Mouse (Mus musculus) granulocyte monocyte progenitor cell, adult 5-6 weeks (primary cell): ENCODE results near the gene Cacna1c. TPM values are rescaled to one million over a fixed set of nuclear protein-coding genes. Genes with fewer than 3 reads are reported as not detected.

ENCODE experiments used
- ATAC-seq: replicated peaks from 2 replicates; pipeline ENCODE4 v1.8.0; 2016; ENCODE audit warnings: mild to moderate bottlenecking, moderate TSS enrichment, inconsistent platforms; ENCODE audit not compliant: poor library complexity, severe bottlenecking
- total RNA-seq, 2 experiments: library from RNA; stranded (forward) in 1 of 2; stranded (reverse) in 1 of 2; fragments of 200-712, 200-1000 nt in 1 of 2; fragments of >200 nt in 1 of 2; fragmentation: Nextera tagmentation in 1 of 2; gene quantifications; 2 replicates each; pipeline ENCODE4 v1.2.3; 2014 to 2017

The Cacna1c gene
- total RNA-seq, 2 experiments from 2014 or later = not detected

- no peak for ATAC-seq
Observed at GRCm38 (mm10) chr6:118737078-118737477, 459.1 kb downstream of the Cacna1c start.

- no peak for ATAC-seq
Observed at GRCm38 (mm10) chr6:118736491-118736890, 459.7 kb downstream of the Cacna1c start.

- ATAC-seq = no peak
Observed at GRCm38 (mm10) chr6:118735145-118735544, 461.1 kb downstream of the Cacna1c start.

- no peak for ATAC-seq
Observed at GRCm38 (mm10) chr6:118731937-118732336, 464.3 kb downstream of the Cacna1c start.

- no peak for ATAC-seq
Observed at GRCm38 (mm10) chr6:118724908-118725307, 471.3 kb downstream of the Cacna1c start.

- no peak for ATAC-seq
Observed at GRCm38 (mm10) chr6:118724388-118724787, 471.8 kb downstream of the Cacna1c start.

GRCm38 (mm10) chr6:118722336-118722735, 473.9 kb downstream of the Cacna1c start:
- ATAC-seq = no peak

- ATAC-seq = no peak
Observed at GRCm38 (mm10) chr6:118719486-118719885, 476.7 kb downstream of the Cacna1c start.

GRCm38 (mm10) chr6:118713286-118713685, 482.9 kb downstream of the Cacna1c start:
- ATAC-seq = no peak

GRCm38 (mm10) chr6:118711677-118712322, 484.4 kb downstream of the Cacna1c start:
- no peak for ATAC-seq

- ATAC-seq = no peak
Observed at GRCm38 (mm10) chr6:118707066-118707465, 489.2 kb downstream of the Cacna1c start.

GRCm38 (mm10) chr6:118705840-118706239, 490.4 kb downstream of the Cacna1c start:
- no peak for ATAC-seq

GRCm38 (mm10) chr6:118694626-118695025, 501.6 kb downstream of the Cacna1c start:
- ATAC-seq = no peak

GRCm38 (mm10) chr6:118689447-118689846, 506.8 kb downstream of the Cacna1c start:
- ATAC-seq = no peak

GRCm38 (mm10) chr6:118688856-118689255, 507.4 kb downstream of the Cacna1c start:
- ATAC-seq = no peak

- no peak for ATAC-seq
Observed at GRCm38 (mm10) chr6:118680814-118681213, 515.4 kb downstream of the Cacna1c start.

GRCm38 (mm10) chr6:118678031-118678430, 518.2 kb downstream of the Cacna1c start:
- no peak for ATAC-seq

GRCm38 (mm10) chr6:118677306-118677705, 518.9 kb downstream of the Cacna1c start:
- ATAC-seq = no peak

GRCm38 (mm10) chr6:118674781-118675180, 521.4 kb downstream of the Cacna1c start:
- ATAC-seq = no peak

- ATAC-seq = no peak
Observed at GRCm38 (mm10) chr6:118673974-118674695, 522.1 kb downstream of the Cacna1c start.

GRCm38 (mm10) chr6:118653331-118653730, 542.9 kb downstream of the Cacna1c start:
- no peak for ATAC-seq
